16 mouse cellular contexts compared by ENCODE assay signal in the genomic region with DNA sequence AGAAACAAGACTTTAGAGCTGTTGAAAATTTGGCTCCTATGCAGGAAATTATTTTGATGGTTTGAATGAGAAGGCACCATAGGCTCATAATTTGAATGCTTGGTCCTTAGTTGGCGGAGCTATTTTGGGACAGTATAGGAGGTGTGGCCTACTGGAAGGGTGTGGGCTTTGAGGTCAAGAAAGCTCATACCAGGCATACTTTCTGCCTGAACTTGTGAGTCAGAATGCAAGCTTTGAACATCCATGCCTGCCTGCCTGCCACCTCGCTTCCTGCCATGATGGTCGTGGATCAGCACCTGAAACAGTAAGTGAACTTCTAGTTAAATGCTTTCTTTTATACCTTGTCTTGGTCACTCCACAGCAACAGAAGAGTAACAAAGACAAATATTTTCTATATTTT.
A peak's percentile ranks its signal among the peaks of the same experiment; 100 is the strongest.
DNase-seq lines count a peak whose midpoint lies in the region; ATAC-seq and TF ChIP-seq lines count a peak whose summit lies in the region.
"Had no signal": no experiment of that assay in that cellular context is flagged by ENCODE, and none has a peak within 500 bp of the region (broad histone marks: within the 10 kb centered on the region; RNA-seq: fewer than 3 reads in every experiment).

No protein-coding gene starts in this region.

- no peak overlapping the region for H3K9ac ChIP-seq in heart, embryonic 14.5 days (ENCODE audit: low read length)
- no peak overlapping the region for H3K9ac ChIP-seq in forebrain, embryonic 12.5 days
- H3K9ac ChIP-seq: embryonic facial prominence, embryonic 13.5 days; liver, embryonic 12.5 days; lung, embryonic 15.5 days; midbrain, embryonic 13.5 days had no signal

- H3K9me3 ChIP-seq in heart, embryonic 14.5 days (ENCODE audit: control insufficient read depth, low read length) = no peaks in the 10 kb centered on the region
- no peaks in the 10 kb centered on the region for H3K9me3 ChIP-seq in forebrain, embryonic 12.5 days
- H3K9me3 ChIP-seq: embryonic facial prominence, embryonic 13.5 days; limb, embryonic 10.5 days; liver, embryonic 12.5 days; lung, embryonic 15.5 days; midbrain, embryonic 13.5 days had no signal

- peaks cover 3% of the 10 kb centered on the region in 2 experiments; a peak in 3 of 4 replicates for H3K4me1 ChIP-seq in heart, embryonic 14.5 days (ENCODE audit: control insufficient read depth in 2 of 2, insufficient read depth in 2 of 2, low read length in 2 of 2)
- 0 out of 2 replicates have a peak, but pooled peaks cover 2% of the 10 kb centered on the region for H3K4me1 ChIP-seq in forebrain, embryonic 12.5 days
- no peaks in the 10 kb centered on the region for H3K4me1 ChIP-seq in kidney, adult 2 months (ENCODE audit: control insufficient read depth, insufficient read depth, low read length)
- H3K4me1 ChIP-seq: embryonic facial prominence, embryonic 13.5 days; limb, embryonic 10.5 days; liver, embryonic 12.5 days; lung, embryonic 15.5 days; midbrain, embryonic 13.5 days had no signal

- WGBS in heart, embryonic 14.5 days = 28% methylated on average over 3 of the region's 3 CpGs
- 86% methylated on average over 3 of the region's 3 CpGs for WGBS in forebrain, embryonic 12.5 days
- 82% methylated on average over 3 of the region's 3 CpGs for WGBS in kidney, adult 2 months

- TF ChIP-seq CTCF in kidney, adult 2 months (conservative IDR thresholded peaks at IDR 0.05; ENCODE audit: insufficient read depth, insufficient read length, low read depth, low read length) = no peak

- TF ChIP-seq POLR2A in kidney, adult 2 months (IDR thresholded peaks at IDR 0.05; ENCODE audit: low read depth, low read length) = no peak

- peak; percentile 61; the same call in 1 of the 2 replicates for ATAC-seq in heart, embryonic 14.5 days (ENCODE audit: insufficient number of reproducible peaks, insufficient read depth, low FRiP score, low read depth)
- ATAC-seq in inflammation-experienced regulatory T-cells, adult 6 months = peak; percentile 71
- no peak for ATAC-seq in forebrain, embryonic 12.5 days (ENCODE audit: low FRiP score)
- ATAC-seq: liver, embryonic 12.5 days; midbrain, embryonic 13.5 days had no signal

- H3K36me3 ChIP-seq in heart, embryonic 14.5 days (ENCODE audit: control insufficient read depth, insufficient read depth, low read length) = no peaks in the 10 kb centered on the region
- no peaks in the 10 kb centered on the region for H3K36me3 ChIP-seq in forebrain, embryonic 12.5 days (replicated peaks)
- no peaks in the 10 kb centered on the region for H3K36me3 ChIP-seq in kidney, adult 2 months (ENCODE audit: control insufficient read depth, insufficient read depth, low read length)
- H3K36me3 ChIP-seq: embryonic facial prominence, embryonic 13.5 days; limb, embryonic 10.5 days; liver, embryonic 12.5 days; lung, embryonic 15.5 days; midbrain, embryonic 13.5 days had no signal

- DNase-seq in heart, adult 8-10 months (ENCODE audit: low spot score) = no peak
- peak; percentile 3 for DNase-seq in A20 (ENCODE audit: low read depth, low spot score)
- DNase-seq in NIH3T3 (ENCODE audit: low read depth) = peak; percentile 33
- no peak for DNase-seq in thymus, postnatal 10 days (ENCODE audit: low spot score in 2 of 2)
- DNase-seq in kidney, adult 2 months = no peak
- DNase-seq: cerebellum, adult 9-11 months; thymus, postnatal 4 days had no signal

- peak overlapping the region in 1 of 2 experiments; percentile 19; a peak in 2 of 4 replicates for H3K27ac ChIP-seq in heart, embryonic 14.5 days (replicated peaks in 1 of 2; ENCODE audit: control insufficient read depth in 1 of 2, insufficient read depth in 1 of 2, low read depth in 2 of 2, low read length in 2 of 2)
- no peak overlapping the region for H3K27ac ChIP-seq in forebrain, embryonic 12.5 days
- no peak overlapping the region for H3K27ac ChIP-seq in kidney, adult 2 months (ENCODE audit: insufficient read depth, low read depth, low read length)
- H3K27ac ChIP-seq: embryonic facial prominence, embryonic 13.5 days; left cerebral cortex, adult 2 months; limb, embryonic 10.5 days; liver, embryonic 12.5 days; lung, embryonic 15.5 days; midbrain, embryonic 13.5 days had no signal

- no peaks in the 10 kb centered on the region for H3K27me3 ChIP-seq in heart, embryonic 14.5 days (ENCODE audit: control insufficient read depth, insufficient read depth, low read length)
- no peaks in the 10 kb centered on the region for H3K27me3 ChIP-seq in forebrain, embryonic 12.5 days
- H3K27me3 ChIP-seq in kidney, adult 2 months (replicated peaks; ENCODE audit: control insufficient read depth, insufficient read depth, low read length) = no peaks in the 10 kb centered on the region
- H3K27me3 ChIP-seq: embryonic facial prominence, embryonic 13.5 days; liver, embryonic 12.5 days; lung, embryonic 15.5 days; midbrain, embryonic 13.5 days had no signal

- 0 out of 2 replicates have a peak overlapping the region, but pooled peaks have one; percentile 32 for H3K4me2 ChIP-seq in heart, embryonic 14.5 days (ENCODE audit: low read length)
- H3K4me2 ChIP-seq in forebrain, embryonic 12.5 days = no peak overlapping the region
- H3K4me2 ChIP-seq: embryonic facial prominence, embryonic 13.5 days; liver, embryonic 12.5 days; lung, embryonic 15.5 days; midbrain, embryonic 13.5 days had no signal

- no peak overlapping the region for H3K4me3 ChIP-seq in heart, embryonic 14.5 days (ENCODE audit: control insufficient read depth in 1 of 2, insufficient read depth in 1 of 2, low read depth in 1 of 2, low read length in 2 of 2)
- H3K4me3 ChIP-seq in forebrain, embryonic 12.5 days (replicated peaks) = no peak overlapping the region
- no peak overlapping the region for H3K4me3 ChIP-seq in kidney, adult 2 months (ENCODE audit: insufficient read depth, low read depth, low read length)
- H3K4me3 ChIP-seq: embryonic facial prominence, embryonic 13.5 days; left cerebral cortex, adult 2 months; limb, embryonic 10.5 days; liver, embryonic 12.5 days; lung, embryonic 15.5 days; midbrain, embryonic 13.5 days had no signal

Comparison
In these comparisons a context has a peak if more than half of its experiments do, and no peak if none do; other contexts are left out.
1. DNase-seq: peak in A20 (single experiment) and NIH3T3 (single experiment); none in heart, adult 8-10 months (single experiment), thymus, postnatal 10 days (0 of 2) and kidney, adult 2 months (single experiment).